In the genomic region with DNA sequence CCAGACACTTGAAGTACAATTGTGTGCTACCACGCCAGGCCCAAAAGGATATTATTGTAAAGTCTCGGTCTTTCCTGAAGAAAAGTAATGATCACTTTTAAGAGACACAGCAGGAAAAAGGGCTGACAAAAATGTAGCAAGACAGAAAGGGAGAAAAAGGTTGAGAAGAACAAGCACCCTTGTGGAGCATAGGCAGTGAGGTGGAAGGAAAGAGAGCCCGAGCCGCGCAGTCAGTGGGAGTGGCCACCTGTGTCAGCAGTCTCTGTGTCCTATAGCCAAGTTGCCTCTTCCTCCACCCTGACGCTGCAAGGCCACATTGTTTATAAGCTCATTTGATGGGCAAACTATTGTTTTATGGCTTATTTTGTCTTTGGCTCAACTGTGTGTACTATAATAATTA, we compare ENCODE assay signal across 8 mouse cellular contexts. TPM values are rescaled to one million over a fixed set of nuclear protein-coding genes. Genes with fewer than 3 reads are reported as not detected.
DNase-seq lines count a peak whose midpoint lies in the region; ATAC-seq and TF ChIP-seq lines count a peak whose summit lies in the region.

No protein-coding gene starts in this region.

- 0 out of 2 replicates have a peak overlapping the region, but pooled peaks have one; percentile 44 for H3K27ac ChIP-seq in forebrain, embryonic 13.5 days
- H3K27ac ChIP-seq in forebrain, postnatal 0 days (ENCODE audit: low read depth, low read length): no peak overlapping the region
- H3K27ac ChIP-seq in neural tube, embryonic 13.5 days (replicated peaks): peak overlapping the region; percentile 42; the same call in 1 of the 2 replicates
- no peak overlapping the region for H3K27ac ChIP-seq in liver, embryonic 15.5 days (replicated peaks)

- no peak overlapping the region; the same call in 1 of the 2 replicates for H3K4me2 ChIP-seq in forebrain, embryonic 13.5 days
- no peak overlapping the region for H3K4me2 ChIP-seq in forebrain, postnatal 0 days (ENCODE audit: low read depth)
- H3K4me2 ChIP-seq in neural tube, embryonic 13.5 days: no peak overlapping the region
- H3K4me2 ChIP-seq in liver, embryonic 15.5 days: peak overlapping the region; percentile 14; the same call in 1 of the 2 replicates

- no peaks in the 10 kb centered on the region for H3K27me3 ChIP-seq in forebrain, embryonic 13.5 days
- no peaks in the 10 kb centered on the region for H3K27me3 ChIP-seq in forebrain, postnatal 0 days (ENCODE audit: insufficient read depth, low read length)
- H3K27me3 ChIP-seq in neural tube, embryonic 13.5 days: no peaks in the 10 kb centered on the region
- no peaks in the 10 kb centered on the region for H3K27me3 ChIP-seq in liver, embryonic 15.5 days

- H3K4me3 ChIP-seq in forebrain, embryonic 13.5 days: no peak overlapping the region
- H3K4me3 ChIP-seq in forebrain, postnatal 0 days (ENCODE audit: low read depth, low read length): no peak overlapping the region
- no peak overlapping the region for H3K4me3 ChIP-seq in neural tube, embryonic 13.5 days
- H3K4me3 ChIP-seq in liver, embryonic 15.5 days (replicated peaks): no peak overlapping the region

- no peak for ATAC-seq in forebrain, embryonic 13.5 days
- ATAC-seq in forebrain, postnatal 0 days: no peak
- ATAC-seq in neural tube, embryonic 13.5 days (ENCODE audit: low read depth): no peak
- peak; percentile 58 for ATAC-seq in liver, embryonic 15.5 days (ENCODE audit: insufficient read depth)

- TF ChIP-seq CTCF in forebrain, postnatal 0 days (IDR thresholded peaks at IDR 0.05; ENCODE audit: low read depth): no peak

- H3K36me3 ChIP-seq in forebrain, embryonic 13.5 days (ENCODE audit: poor library complexity, severe bottlenecking): peaks cover 21% of the 10 kb centered on the region
- H3K36me3 ChIP-seq in forebrain, postnatal 0 days (ENCODE audit: insufficient read depth): peaks cover 6% of the 10 kb centered on the region; the same call in 1 of the 2 replicates
- H3K36me3 ChIP-seq in neural tube, embryonic 13.5 days: peaks cover 28% of the 10 kb centered on the region
- H3K36me3 ChIP-seq in liver, embryonic 15.5 days (replicated peaks): peaks cover 25% of the 10 kb centered on the region

- H3K4me1 ChIP-seq in forebrain, embryonic 13.5 days: peaks cover 19% of the 10 kb centered on the region
- 0 out of 2 replicates have a peak, but pooled peaks cover 4% of the 10 kb centered on the region for H3K4me1 ChIP-seq in forebrain, postnatal 0 days (ENCODE audit: insufficient read depth)
- peaks cover 30% of the 10 kb centered on the region for H3K4me1 ChIP-seq in neural tube, embryonic 13.5 days (replicated peaks)
- H3K4me1 ChIP-seq in liver, embryonic 15.5 days (replicated peaks): peaks cover 21% of the 10 kb centered on the region

- WGBS in forebrain, embryonic 13.5 days: 22% methylated on average over 6 of the region's 6 CpGs
- 31% methylated on average over 6 of the region's 6 CpGs for WGBS in forebrain, postnatal 0 days
- WGBS in neural tube, embryonic 13.5 days: 47% methylated on average over 6 of the region's 6 CpGs
- 43% methylated on average over 6 of the region's 6 CpGs for WGBS in liver, embryonic 15.5 days (ENCODE audit: insufficient replicate concordance)

- DNase-seq in forebrain, postnatal 0 days: no peak
- no peak for DNase-seq in neural tube, embryonic 10.5 days (ENCODE audit: extremely low spot score, low spot score)
- peak; percentile 51 for DNase-seq in thymus, postnatal 25 days
- no peak for DNase-seq in layer of hippocampus, postnatal 14 days (ENCODE audit: low spot score in 2 of 2)
- DNase-seq in layer of hippocampus, adult 9-11 months: no peak

- no peaks in the 10 kb centered on the region for H3K9me3 ChIP-seq in forebrain, embryonic 13.5 days (replicated peaks)
- no peaks in the 10 kb centered on the region for H3K9me3 ChIP-seq in forebrain, postnatal 0 days (ENCODE audit: low read length)
- H3K9me3 ChIP-seq in neural tube, embryonic 13.5 days: no peaks in the 10 kb centered on the region
- no peaks in the 10 kb centered on the region for H3K9me3 ChIP-seq in liver, embryonic 15.5 days (replicated peaks)

- no peak overlapping the region for H3K9ac ChIP-seq in forebrain, embryonic 13.5 days
- H3K9ac ChIP-seq in forebrain, postnatal 0 days: no peak overlapping the region
- H3K9ac ChIP-seq in neural tube, embryonic 13.5 days: no peak overlapping the region
- H3K9ac ChIP-seq in liver, embryonic 15.5 days: peak overlapping the region; percentile 4; the same call in 1 of the 2 replicates

RNA-seq across cellular contexts. Expression of a gene that starts 13.6 kb away (rescaled TPM):
- 18.9 and 20.5 TPM in 2 replicates for polyA plus RNA-seq in forebrain, embryonic 13.5 days (2015; fragmentation: Nextera tagmentation; extraction: Ambion mirVana)
- 29.9 and 36.6 TPM in 2 replicates for total RNA-seq in forebrain, postnatal 0 days (2014; rRNA removed)
- polyA plus RNA-seq in forebrain, postnatal 0 days (2015; fragmentation: Nextera tagmentation; extraction: Ambion mirVana): 14.6 and 19.2 TPM in 2 replicates
- polyA plus RNA-seq in neural tube, embryonic 13.5 days (2015; fragmentation: Nextera tagmentation; extraction: Ambion mirVana): 19.4 and 19.8 TPM in 2 replicates
- polyA plus RNA-seq in liver, embryonic 15.5 days (2015; fragmentation: Nextera tagmentation; extraction: Ambion mirVana): 3.7 and 3.8 TPM in 2 replicates
- 10 to 100 TPM; 16.5 to 17.3 TPM for total RNA-seq in layer of hippocampus, postnatal 14 days (2021)

RNA-seq across cellular contexts. Expression of a gene that starts 40.4 kb away (rescaled TPM):
- polyA plus RNA-seq in forebrain, embryonic 13.5 days (2015; fragmentation: Nextera tagmentation; extraction: Ambion mirVana): 31.5 and 31.7 TPM in 2 replicates
- total RNA-seq in forebrain, postnatal 0 days (2014; rRNA removed): 25.9 and 31.2 TPM in 2 replicates
- polyA plus RNA-seq in forebrain, postnatal 0 days (2015; fragmentation: Nextera tagmentation; extraction: Ambion mirVana): 12.1 and 15.3 TPM in 2 replicates
- polyA plus RNA-seq in neural tube, embryonic 13.5 days (2015; fragmentation: Nextera tagmentation; extraction: Ambion mirVana): 28.6 and 30.4 TPM in 2 replicates
- 3.9 and 4.7 TPM in 2 replicates for polyA plus RNA-seq in liver, embryonic 15.5 days (2015; fragmentation: Nextera tagmentation; extraction: Ambion mirVana)
- 10 to 100 TPM; 39.2 to 39.7 TPM for total RNA-seq in layer of hippocampus, postnatal 14 days (2021)

Comparison
In these comparisons a context has a peak if more than half of its experiments do, and no peak if none do; other contexts are left out.
1. H3K27ac ChIP-seq: peak in forebrain, embryonic 13.5 days (single experiment) and neural tube, embryonic 13.5 days (single experiment); none in forebrain, postnatal 0 days (single experiment) and liver, embryonic 15.5 days (single experiment).